Mouse (Mus musculus) left cerebral cortex, adult 8-10 months (tissue): ENCODE data around the gene Fam118b. TPM values are rescaled to one million over a fixed set of nuclear protein-coding genes. Genes with fewer than 3 reads are reported as not detected.

ENCODE experiments used
- DNase-seq, 2 experiments: peaks; one replicate each; pipeline ENCODE4 v3.0.0; 2022; ENCODE audit warnings: low spot score in 2 of 2
- total RNA-seq, 4 experiments: library from RNA; stranded (reverse); gene quantifications; 2 replicates each; pipeline ENCODE4 v1.2.4; 2022

Fam118b gene
- total RNA-seq, 4 experiments from 2014 or later: 20.2 to 23.0 (median 21.7) TPM

DNA sequence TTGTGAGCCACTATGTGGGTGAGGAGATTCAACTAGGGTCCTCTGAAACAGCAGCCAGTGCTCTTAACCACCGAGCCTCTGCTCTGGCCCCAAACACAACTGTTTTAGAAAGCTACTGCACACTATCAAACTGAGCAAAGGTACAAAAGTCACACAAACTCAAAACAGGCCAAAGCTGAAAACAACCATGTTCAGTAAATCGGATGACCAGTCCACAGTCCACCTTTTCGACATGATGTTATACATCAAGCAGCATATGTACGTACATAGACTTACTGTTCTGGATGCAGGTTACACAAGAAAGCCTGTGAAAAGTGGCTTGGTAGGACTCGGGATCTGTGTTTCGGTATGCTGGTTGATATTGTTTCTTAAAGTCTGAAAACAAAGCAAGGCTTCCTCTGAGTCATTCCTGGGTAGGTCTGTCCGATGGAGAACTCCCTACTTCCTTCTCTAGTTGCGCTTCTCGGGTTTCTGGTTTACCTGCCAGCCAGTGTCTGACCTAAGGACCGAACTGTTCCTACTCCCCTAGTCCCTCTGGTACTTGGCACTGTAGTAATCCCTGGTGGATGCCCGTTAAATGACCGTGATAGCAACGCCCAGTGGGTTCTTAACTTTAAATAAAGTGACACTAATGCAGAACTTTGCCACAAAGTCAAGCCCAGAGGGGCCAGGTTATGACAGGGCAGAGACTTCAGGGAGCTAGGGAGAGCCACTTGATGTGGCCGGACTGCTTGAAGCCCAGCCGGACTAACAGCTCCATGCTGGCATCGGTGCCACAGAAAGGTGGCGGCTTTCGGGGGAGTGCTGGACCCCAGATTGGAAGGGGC lies 68.4 kb downstream of the Fam118b start:
- no peak for DNase-seq

DNA sequence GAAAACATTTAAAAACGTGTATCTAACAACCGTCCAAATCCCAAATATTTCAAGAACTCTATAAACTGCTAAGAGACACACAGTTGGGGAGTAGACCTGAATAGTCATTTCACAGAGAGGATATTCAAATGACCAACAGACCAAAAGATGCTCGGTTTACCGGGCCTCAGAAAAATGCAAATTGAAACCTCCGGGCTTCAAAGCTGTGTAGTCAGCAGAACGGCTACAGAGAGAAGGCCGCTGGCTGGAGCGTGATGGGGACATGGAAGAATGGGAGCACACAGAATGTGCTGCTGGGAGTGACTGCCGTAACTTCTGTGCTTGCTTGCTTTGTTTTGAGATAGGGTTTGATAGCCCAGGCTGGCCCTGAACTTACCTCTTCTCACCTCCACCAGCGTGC lies 69.3 kb downstream of the Fam118b start:
- no peak for DNase-seq

DNA sequence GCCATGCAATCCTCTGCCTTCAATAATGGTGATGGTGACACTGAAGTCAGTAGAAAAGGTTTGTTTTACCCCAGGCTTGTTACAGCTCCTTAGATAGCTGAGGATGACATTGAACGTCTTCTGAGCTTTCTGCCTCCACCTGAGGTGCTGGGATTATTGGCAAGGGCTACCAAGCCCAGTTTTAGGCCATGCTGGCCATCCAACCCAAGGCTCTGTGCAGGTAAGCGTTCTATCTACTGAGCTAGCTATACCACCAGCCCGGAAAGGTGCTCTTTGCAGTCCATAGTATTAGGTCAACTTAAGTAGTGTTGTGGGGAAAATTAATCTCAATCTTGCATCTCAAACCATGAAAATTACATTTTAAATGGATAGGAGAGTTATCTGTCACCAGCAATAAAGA lies 70.0 kb downstream of the Fam118b start:
- DNase-seq: no peak

DNA sequence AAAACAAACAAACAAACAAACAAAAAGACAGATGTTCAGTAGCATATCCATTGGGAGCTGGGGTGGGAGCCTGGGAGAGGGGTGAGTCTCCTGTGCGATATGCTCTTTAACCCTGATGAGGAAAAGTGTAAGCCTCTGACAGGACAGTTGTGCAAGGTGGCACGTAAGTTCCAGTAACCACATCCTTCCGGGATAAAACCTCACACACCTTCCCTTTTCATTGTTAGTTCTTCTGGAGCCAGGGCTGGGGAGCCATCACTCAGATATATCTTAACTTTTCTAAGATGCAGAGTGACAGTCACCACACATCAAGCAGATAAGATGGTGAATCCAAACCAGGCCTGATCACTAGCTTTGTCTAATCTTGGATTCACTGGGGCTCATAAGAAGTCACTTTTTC lies 73.6 kb downstream of the Fam118b start:
- no peak for DNase-seq

DNA sequence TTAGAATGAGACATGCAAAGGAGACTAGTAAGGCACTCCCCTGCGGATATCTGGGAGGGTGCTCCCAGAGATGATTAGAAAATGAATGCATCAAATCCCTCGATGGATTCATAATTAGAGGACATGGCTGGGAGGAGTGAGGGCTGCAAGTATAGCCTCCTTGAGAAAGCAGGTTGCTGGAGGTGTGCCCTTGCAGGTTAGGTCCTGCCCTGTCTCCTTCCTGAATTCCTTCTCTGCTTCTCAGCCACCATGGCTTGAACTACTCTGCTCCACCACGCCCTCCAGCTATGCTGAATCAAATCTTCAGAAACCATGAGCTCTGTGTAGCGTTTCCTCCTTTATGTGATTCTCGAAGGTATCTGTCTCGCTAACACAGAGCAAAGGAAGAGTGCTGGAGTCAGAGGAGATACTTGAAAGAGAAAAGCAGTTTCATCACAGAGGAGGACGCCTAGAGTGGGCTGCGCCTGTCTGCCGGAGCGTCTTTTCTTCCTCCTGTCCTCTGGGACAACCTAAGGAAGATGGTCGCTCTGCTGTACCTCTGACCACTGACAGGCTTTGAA lies 74.5 kb downstream of the Fam118b start:
- DNase-seq: no peak

- peak in 1 of 2 experiments; percentile 28 for DNase-seq
Measured at GRCm38 (mm10) chr9:35188700-35189099, 78.9 kb downstream of the Fam118b start.

- no peak for DNase-seq
Measured at GRCm38 (mm10) chr9:35187351-35187903, 80.2 kb downstream of the Fam118b start.

DNA sequence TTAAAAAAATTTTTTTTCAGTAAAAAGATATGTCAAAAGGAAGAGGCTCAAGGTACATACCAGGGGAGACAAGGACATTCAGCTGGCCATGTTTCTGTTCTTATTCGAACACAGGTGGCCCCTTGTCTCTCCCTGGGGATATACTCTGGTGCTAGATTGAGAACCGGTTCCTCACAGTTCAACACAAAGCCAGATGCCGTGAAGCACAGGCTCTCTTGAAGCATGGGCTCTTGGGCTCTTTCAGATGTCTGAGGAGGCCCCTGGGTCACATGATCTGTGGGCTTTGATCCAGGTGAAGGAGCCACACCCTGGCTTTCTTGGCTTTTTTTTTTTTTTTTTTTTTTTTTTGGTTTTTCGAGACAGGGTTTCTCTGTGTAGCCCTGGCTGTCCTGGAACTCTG lies 81.2 kb downstream of the Fam118b start:
- no peak for DNase-seq

DNA sequence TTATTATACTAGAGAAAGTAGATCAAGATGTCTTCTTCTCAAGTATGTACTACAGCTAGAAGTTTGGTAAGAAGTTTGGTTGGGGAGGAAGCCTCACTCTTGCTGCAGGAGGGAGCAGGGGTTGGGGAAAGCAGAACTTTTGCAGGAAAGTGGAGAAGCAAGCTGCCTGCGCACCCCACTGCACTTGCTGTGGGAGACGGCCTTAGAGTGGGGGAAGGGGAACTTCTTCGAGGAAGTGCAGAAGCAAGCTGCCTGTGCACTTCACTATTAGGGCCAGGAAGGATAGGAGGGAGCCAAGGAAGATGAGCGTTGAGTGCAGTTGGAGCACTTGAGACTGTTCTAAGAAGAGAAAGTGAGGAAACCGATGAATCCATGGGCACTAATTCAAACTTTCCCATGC lies 84.2 kb downstream of the Fam118b start:
- no peak for DNase-seq

- no peak for DNase-seq
Measured at GRCm38 (mm10) chr9:35182832-35183231, 84.8 kb downstream of the Fam118b start.

- no peak for DNase-seq
Measured at GRCm38 (mm10) chr9:35176124-35176659, 91.4 kb downstream of the Fam118b start.

GRCm38 (mm10) chr9:35175251-35176123 lies 92.1 kb downstream of the Fam118b start, which contains the start of gene Dcps:
Gene Dcps (minus strand): TSS chr9:35176061.
- peak; percentile 91 to 96 for DNase-seq

DNA sequence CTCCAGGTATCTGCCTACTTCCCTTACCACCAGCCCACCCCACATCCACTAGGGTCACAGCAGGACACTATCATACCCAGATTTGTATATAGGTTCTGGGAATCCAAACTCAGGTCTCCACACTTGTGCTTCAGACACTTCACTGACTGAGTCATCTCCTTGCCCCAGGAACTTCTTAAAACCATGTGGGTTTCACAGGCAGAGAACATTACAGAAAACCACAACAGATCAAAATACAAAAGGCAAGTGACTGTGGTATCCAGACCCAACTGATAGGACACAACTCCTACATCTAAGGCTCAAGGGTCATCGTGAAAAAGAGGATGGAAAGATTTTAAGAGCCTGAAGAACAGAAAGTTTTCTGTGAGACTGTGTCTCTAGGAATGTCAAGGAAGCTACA lies 94.3 kb downstream of the Fam118b start:
- DNase-seq: no peak

DNA sequence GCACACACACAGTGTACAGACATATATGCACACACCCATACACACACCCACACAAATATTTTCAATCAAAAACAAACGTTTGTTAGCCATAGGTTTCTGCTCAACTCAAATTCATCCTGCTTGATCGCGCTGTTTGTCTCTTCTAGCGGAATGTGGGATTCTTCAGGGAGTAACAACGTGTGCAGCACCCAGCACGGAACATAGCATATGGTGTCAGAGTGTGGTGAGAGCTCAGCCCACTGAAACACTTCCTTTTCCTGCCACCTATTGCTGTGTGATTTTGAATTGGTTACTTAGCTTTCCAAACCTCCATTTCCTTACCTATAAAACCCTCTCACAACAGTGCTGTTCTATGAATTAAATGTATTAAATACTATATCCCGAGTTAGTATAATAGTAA lies 97.5 kb downstream of the Fam118b start:
- no peak for DNase-seq

Other genes starting within 250 kb of the Fam118b start
- gene St3gal4, start 148.5 kb downstream of the Fam118b start, total RNA-seq: 10 to 100 TPM; 26.5 to 30.4 (median 28.9) TPM
- 10 to 100 TPM; 16.1 to 19.1 (median 16.4) TPM for gene Dcps, start 91.7 kb downstream of the Fam118b start, total RNA-seq
- gene Srpr, start 67.6 kb downstream of the Fam118b start, total RNA-seq: 10 to 100 TPM; 66.6 to 80.4 (median 72.1) TPM
- 1 to 10 TPM; 2.3 to 2.9 (median 2.6) TPM for gene Tirap, start 67.5 kb downstream of the Fam118b start, total RNA-seq
- gene Foxred1, start 56.8 kb downstream of the Fam118b start, total RNA-seq: 10 to 100 TPM; 37.0 to 40.0 (median 37.7) TPM
- gene Rpusd4, start 60 bp upstream of the Fam118b start, total RNA-seq: 10 to 100 TPM in 3 of 4 experiments, 1 to 10 TPM in 1; 9.1 to 12.1 (median 11.7) TPM
- gene Cdon, start 153.3 kb upstream of the Fam118b start, total RNA-seq: 10 to 100 TPM in 2 of 4 experiments, 1 to 10 TPM in 2; 8.7 to 12.5 (median 10.3) TPM